Mouse (Mus musculus) neutrophil, adult 59 days (primary cell): Measurements from ENCODE around the gene Lims1. TPM values are rescaled to one million over a fixed set of nuclear protein-coding genes. Genes with fewer than 3 reads are reported as not detected.

ENCODE experiments used
- total RNA-seq, 2 experiments: library from RNA; stranded (reverse); gene quantifications; 1 replicate in 1 of 2; 2 replicates in 1 of 2; pipeline ENCODE4 v1.2.4; 2023

Gene Lims1
- 100 to 1,000 TPM; 197 to 199 TPM for total RNA-seq

DNA sequence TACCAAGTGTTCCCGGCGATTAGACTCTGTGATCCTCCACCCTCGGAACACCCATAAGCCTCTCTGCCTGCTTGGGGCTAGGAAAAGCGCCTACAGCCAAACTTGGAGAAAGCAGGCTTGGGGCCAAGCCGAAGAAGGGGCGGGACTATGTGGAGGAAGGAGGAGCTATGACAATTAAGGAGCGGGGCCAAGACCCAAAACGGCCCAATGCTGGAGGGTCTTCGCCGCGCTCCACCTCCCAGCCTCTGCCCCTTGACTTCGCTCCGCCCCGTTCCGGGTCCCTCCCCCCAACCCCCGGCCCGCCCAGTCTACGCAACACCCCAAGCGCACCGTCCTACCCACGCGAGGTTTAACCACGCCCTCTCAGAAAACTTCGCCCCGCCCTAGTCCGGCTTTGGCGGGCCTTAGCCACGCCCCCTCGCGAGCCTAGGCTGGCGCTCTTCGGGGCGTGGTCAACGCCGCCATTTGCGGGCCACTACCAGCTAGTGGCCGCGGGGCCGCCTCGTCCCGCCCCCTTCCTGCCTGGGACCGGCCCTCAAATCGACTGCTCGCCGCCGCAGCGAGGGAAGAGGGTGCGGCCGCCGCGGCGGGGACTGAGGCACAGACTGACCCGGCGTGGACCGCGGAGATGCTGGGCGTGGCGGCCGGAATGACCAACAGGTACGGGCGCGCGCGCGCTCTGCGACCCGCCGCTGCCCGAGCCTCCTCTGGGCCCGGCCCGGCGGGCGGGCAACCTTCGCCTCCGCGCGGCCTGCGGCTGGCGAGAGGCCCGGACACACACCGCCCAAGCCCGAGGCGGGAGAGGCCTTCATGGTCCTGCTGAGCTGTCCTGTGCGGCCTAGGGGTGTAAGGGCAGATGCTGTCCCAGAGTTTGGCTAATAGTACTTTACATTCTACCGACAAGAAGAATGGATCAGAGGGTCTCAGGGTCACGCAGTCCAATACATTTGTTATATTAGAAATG is at the start of gene Lims1:
TSS of gene Lims1 (plus strand) at position 439 of the 964 bp plus-strand sequence.

DNA sequence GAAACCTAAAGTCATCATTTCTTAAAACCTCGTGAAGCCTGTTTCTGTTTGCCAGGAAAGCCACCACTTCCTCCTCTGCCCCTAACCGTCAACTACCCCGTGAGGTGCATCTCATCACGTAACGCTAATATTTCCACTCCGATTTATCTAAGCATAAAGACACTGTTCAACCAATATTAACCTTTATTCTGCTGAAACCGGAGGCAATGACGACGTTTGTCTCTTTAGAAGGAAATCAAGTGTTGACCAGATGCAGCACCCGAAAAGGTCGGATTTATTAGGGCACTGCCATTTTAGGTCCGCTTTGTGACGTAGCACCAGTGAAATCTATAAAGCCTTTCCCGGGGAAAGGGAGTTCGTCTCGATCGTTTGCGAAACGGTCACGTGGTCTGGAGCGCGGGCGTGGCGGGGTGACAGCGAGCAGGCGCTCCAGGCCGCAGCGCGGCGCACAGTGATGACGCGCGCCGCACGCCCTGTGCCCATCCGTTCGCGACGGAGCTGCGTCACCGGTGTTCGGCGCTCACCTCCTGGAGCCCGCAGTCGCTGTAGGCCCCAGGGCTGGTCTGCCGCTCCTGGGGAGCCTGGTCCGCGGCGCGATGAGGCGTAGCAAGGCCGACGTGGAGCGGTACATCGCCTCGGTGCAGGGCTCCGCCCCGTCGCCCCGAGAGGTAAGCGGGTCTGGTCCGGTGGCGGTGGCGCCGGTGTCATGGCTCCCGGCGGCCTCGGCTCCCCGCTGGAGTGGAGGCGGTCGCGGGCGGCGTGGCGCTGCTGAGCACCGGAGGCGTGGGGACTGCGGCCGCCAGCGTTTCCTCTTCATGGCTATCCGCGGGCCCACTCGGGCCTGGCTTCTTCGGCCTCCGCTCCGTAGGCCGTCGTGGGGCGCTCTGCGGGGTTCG is 123.4 kb downstream of the Lims1 start, which contains the start of gene Ranbp2:
TSS of gene Ranbp2 (plus strand) at position 537 of the 896 bp plus-strand sequence.

Other genes with a start within 250 kb of the Lims1 start
- not detected for gene AW822073, start 98.5 kb upstream of the Lims1 start, total RNA-seq
- gene Duxf3, start 90.8 kb upstream of the Lims1 start, total RNA-seq = not detected
- not detected for gene Gm4981, start 86.8 kb upstream of the Lims1 start, total RNA-seq
- gene Gcc2, start 68.0 kb upstream of the Lims1 start, total RNA-seq = 10 to 100 TPM; 24.5 to 25.9 TPM
- 10 to 100 TPM; 92.5 to 94.3 TPM for gene Ranbp2, start 123.5 kb downstream of the Lims1 start, total RNA-seq
- gene Ccdc138, start 174.5 kb downstream of the Lims1 start, total RNA-seq = 1 to 10 TPM; 3.7 to 4.0 TPM